Mouse (Mus musculus) megakaryocyte, embryonic 14.5 days (primary cell): ENCODE data around the gene Atp6v0d1.

Experiments
- FLI1 ChIP-seq: IDR thresholded peaks from 2 replicates; pipeline ENCODE4 v1.6.1; 2012; ENCODE audit warnings: low read length, inconsistent platforms, mixed read lengths
- GATA1 ChIP-seq: IDR thresholded peaks from 3 replicates; pipeline ENCODE4 v1.6.1; 2012; ENCODE audit warnings: mixed read lengths, low read length, inconsistent platforms, borderline replicate concordance

DNA sequence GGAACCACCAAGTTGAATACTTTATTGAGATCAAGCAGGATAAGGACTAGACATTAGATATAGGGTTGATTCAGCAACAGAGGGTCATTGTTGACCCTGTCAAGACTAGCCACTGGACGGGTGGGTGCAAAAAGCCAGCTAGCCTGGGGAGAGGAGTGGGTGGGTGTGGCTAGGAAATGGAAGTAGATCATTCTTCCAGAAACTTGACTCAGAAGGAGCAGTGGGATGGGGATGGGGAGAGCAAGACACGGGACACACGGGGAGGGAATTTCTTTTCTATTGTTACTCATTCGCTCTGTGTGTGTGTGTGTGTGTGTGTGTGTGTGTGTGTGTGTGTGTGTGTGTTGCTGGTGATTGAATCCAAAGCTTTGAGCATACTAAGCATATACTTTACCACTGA is 43.9 kb upstream of the Atp6v0d1 start:
- TF ChIP-seq GATA1 (no peak; the same call in 2 of the 3 replicates), FLI1 (no peak)
